9 mouse cellular contexts compared by ENCODE assay signal in genomic region chr8:86728224-86728950, GRCm38 (mm10). TPM values are rescaled to one million over a fixed set of nuclear protein-coding genes. Genes with fewer than 3 reads are reported as not detected.
DNase-seq lines count a peak whose midpoint lies in the region; ATAC-seq and TF ChIP-seq lines count a peak whose summit lies in the region.
"Had no signal": no experiment of that assay in that cellular context is flagged by ENCODE, and none has a peak within 500 bp of the region (broad histone marks: within the 10 kb centered on the region; RNA-seq: fewer than 3 reads in every experiment).

No protein-coding gene starts in this region.

- DNase-seq in hindbrain, embryonic 14.5 days (ENCODE audit: low spot score) = no peak
- DNase-seq in T-cell, adult 2 months (ENCODE audit: low spot score) = peak; percentile 44
- no peak for DNase-seq in adrenal gland, adult (ENCODE audit: inconsistent age in 2 of 2, low spot score in 1 of 2)
- no peak for DNase-seq in thymus, postnatal 10 days (ENCODE audit: low spot score in 2 of 2)
- DNase-seq in urinary bladder, postnatal 14 days (ENCODE audit: low spot score) = no peak

- peaks cover 37% of the 10 kb centered on the region for H3K4me1 ChIP-seq in hindbrain, embryonic 15.5 days (replicated peaks)
- H3K4me1 ChIP-seq in hindbrain, embryonic 14.5 days (replicated peaks; ENCODE audit: control insufficient read depth, insufficient read depth, low read length) = peaks cover 11% of the 10 kb centered on the region
- peaks cover 9% of the 10 kb centered on the region; the same call in 1 of the 2 replicates for H3K4me1 ChIP-seq in intestine, postnatal 0 days (replicated peaks; ENCODE audit: control insufficient read depth, insufficient read depth, low read length)
- H3K4me1 ChIP-seq in lung, embryonic 16.5 days (replicated peaks; ENCODE audit: control insufficient read depth, insufficient read depth, low read length) = peaks cover 30% of the 10 kb centered on the region

- no peak overlapping the region for H3K27ac ChIP-seq in hindbrain, embryonic 15.5 days (replicated peaks)
- H3K27ac ChIP-seq in hindbrain, embryonic 14.5 days = no peak overlapping the region
- 0 out of 2 replicates have a peak overlapping the region, but pooled peaks have one; percentile 15 for H3K27ac ChIP-seq in intestine, postnatal 0 days (ENCODE audit: low read depth, low read length)
- H3K27ac ChIP-seq in lung, embryonic 16.5 days (ENCODE audit: low read length) = peak overlapping the region; percentile 36; the same call in 1 of the 2 replicates

- 75% methylated on average over 19 of the region's 19 CpGs for WGBS in hindbrain, embryonic 15.5 days
- WGBS in hindbrain, embryonic 14.5 days = 74% methylated on average over 19 of the region's 19 CpGs
- 60% methylated on average over 19 of the region's 19 CpGs for WGBS in intestine, postnatal 0 days
- WGBS in lung, embryonic 16.5 days = 52% methylated on average over 19 of the region's 19 CpGs

- H3K4me3 ChIP-seq in hindbrain, embryonic 15.5 days = no peak overlapping the region
- no peak overlapping the region for H3K4me3 ChIP-seq in hindbrain, embryonic 14.5 days (replicated peaks; ENCODE audit: low read length)
- H3K4me3 ChIP-seq in intestine, postnatal 0 days (ENCODE audit: low read depth, low read length) = no peak overlapping the region
- no peak overlapping the region for H3K4me3 ChIP-seq in lung, embryonic 16.5 days (ENCODE audit: low read length)

- H3K27me3 ChIP-seq in hindbrain, embryonic 15.5 days = no peaks in the 10 kb centered on the region
- H3K27me3 ChIP-seq in hindbrain, embryonic 14.5 days (ENCODE audit: control insufficient read depth, insufficient read depth, low read length) = no peaks in the 10 kb centered on the region
- H3K27me3 ChIP-seq in intestine, postnatal 0 days (replicated peaks; ENCODE audit: control insufficient read depth, insufficient read depth, low read length) = no peaks in the 10 kb centered on the region
- H3K27me3 ChIP-seq in lung, embryonic 16.5 days (ENCODE audit: control insufficient read depth, insufficient read depth, low read depth, low read length) = no peaks in the 10 kb centered on the region

- no peaks in the 10 kb centered on the region for H3K9me3 ChIP-seq in hindbrain, embryonic 15.5 days
- H3K9me3 ChIP-seq in hindbrain, embryonic 14.5 days (ENCODE audit: control insufficient read depth, low read length) = no peaks in the 10 kb centered on the region
- H3K9me3 ChIP-seq in intestine, postnatal 0 days (ENCODE audit: control insufficient read depth) = no peaks in the 10 kb centered on the region
- no peaks in the 10 kb centered on the region for H3K9me3 ChIP-seq in lung, embryonic 16.5 days (ENCODE audit: control insufficient read depth, low read length)

- H3K9ac ChIP-seq in hindbrain, embryonic 15.5 days = no peak overlapping the region
- no peak overlapping the region for H3K9ac ChIP-seq in hindbrain, embryonic 14.5 days
- H3K9ac ChIP-seq in intestine, postnatal 0 days (ENCODE audit: low read depth, low read length) = no peak overlapping the region
- no peak overlapping the region for H3K9ac ChIP-seq in lung, embryonic 16.5 days (ENCODE audit: low read length)

- no peaks in the 10 kb centered on the region for H3K36me3 ChIP-seq in hindbrain, embryonic 15.5 days
- peaks cover 17% of the 10 kb centered on the region; the same call in 1 of the 2 replicates for H3K36me3 ChIP-seq in hindbrain, embryonic 14.5 days (replicated peaks; ENCODE audit: control insufficient read depth, insufficient read depth)
- no peaks in the 10 kb centered on the region; the same call in none of the 2 replicates for H3K36me3 ChIP-seq in intestine, postnatal 0 days (ENCODE audit: control insufficient read depth, insufficient read depth)
- no peaks in the 10 kb centered on the region for H3K36me3 ChIP-seq in lung, embryonic 16.5 days (ENCODE audit: control insufficient read depth, insufficient read depth, low read length)

- peak; percentile 38; the same call in 1 of the 2 replicates for ATAC-seq in hindbrain, embryonic 15.5 days (ENCODE audit: low FRiP score, low read depth)
- ATAC-seq in hindbrain, embryonic 14.5 days (ENCODE audit: low FRiP score) = no peak
- ATAC-seq in intestine, postnatal 0 days = 0 out of 2 replicates have a peak, but pooled peaks have one; percentile 31
- peak; percentile 93 for ATAC-seq in lung, embryonic 16.5 days (ENCODE audit: low read depth)
- ATAC-seq: midbrain, embryonic 16.5 days had no signal

- H3K4me2 ChIP-seq in hindbrain, embryonic 15.5 days = no peak overlapping the region
- H3K4me2 ChIP-seq in hindbrain, embryonic 14.5 days (replicated peaks) = no peak overlapping the region
- H3K4me2 ChIP-seq in intestine, postnatal 0 days (replicated peaks; ENCODE audit: low read depth) = no peak overlapping the region
- no peak overlapping the region for H3K4me2 ChIP-seq in lung, embryonic 16.5 days (ENCODE audit: low read depth, low read length)

- no peak for TF ChIP-seq CTCF in intestine, postnatal 0 days (IDR thresholded peaks at IDR 0.05; ENCODE audit: low read depth)

RNA-seq across cellular contexts. Expression of gene Gm10638, which starts 17.1 kb away (rescaled TPM):
- 6.0 and 7.2 TPM in 2 replicates for polyA plus RNA-seq in hindbrain, embryonic 15.5 days (2015; fragmentation: Nextera tagmentation; extraction: Ambion mirVana)
- 6.5 and 7.1 TPM in 2 replicates for polyA plus RNA-seq in hindbrain, embryonic 14.5 days (2014; fragmentation: Nextera tagmentation; extraction: Ambion mirVana)
- polyA plus RNA-seq in intestine, postnatal 0 days (2015; fragmentation: Nextera tagmentation; extraction: Ambion mirVana) = 3.5 and 4.3 TPM in 2 replicates
- polyA plus RNA-seq in lung, embryonic 16.5 days (2015; fragmentation: Nextera tagmentation; extraction: Ambion mirVana) = 2.5 and 3.3 TPM in 2 replicates

RNA-seq across cellular contexts. Expression of gene Siah1a, which starts 17.3 kb away (rescaled TPM):
- 69.3 and 74.0 TPM in 2 replicates for polyA plus RNA-seq in hindbrain, embryonic 15.5 days (2015; fragmentation: Nextera tagmentation; extraction: Ambion mirVana)
- 80.1 and 84.6 TPM in 2 replicates for polyA plus RNA-seq in hindbrain, embryonic 14.5 days (2014; fragmentation: Nextera tagmentation; extraction: Ambion mirVana)
- 26.3 and 26.5 TPM in 2 replicates for polyA plus RNA-seq in intestine, postnatal 0 days (2015; fragmentation: Nextera tagmentation; extraction: Ambion mirVana)
- 31.5 and 39.5 TPM in 2 replicates for polyA plus RNA-seq in lung, embryonic 16.5 days (2015; fragmentation: Nextera tagmentation; extraction: Ambion mirVana)

Comparison
In these comparisons a context has a peak if more than half of its experiments do, and no peak if none do; other contexts are left out.
1. H3K27ac ChIP-seq: peak in intestine, postnatal 0 days (single experiment) and lung, embryonic 16.5 days (single experiment); none in hindbrain, embryonic 15.5 days (single experiment) and hindbrain, embryonic 14.5 days (single experiment).